Mouse (Mus musculus): ENCODE data around the gene Dntt. TPM values are rescaled to one million over a fixed set of nuclear protein-coding genes. Genes with fewer than 3 reads are reported as not detected.

Gene Dntt
- polyA plus RNA-seq, 1 experiment from 2014 or later: not detected

DNA sequence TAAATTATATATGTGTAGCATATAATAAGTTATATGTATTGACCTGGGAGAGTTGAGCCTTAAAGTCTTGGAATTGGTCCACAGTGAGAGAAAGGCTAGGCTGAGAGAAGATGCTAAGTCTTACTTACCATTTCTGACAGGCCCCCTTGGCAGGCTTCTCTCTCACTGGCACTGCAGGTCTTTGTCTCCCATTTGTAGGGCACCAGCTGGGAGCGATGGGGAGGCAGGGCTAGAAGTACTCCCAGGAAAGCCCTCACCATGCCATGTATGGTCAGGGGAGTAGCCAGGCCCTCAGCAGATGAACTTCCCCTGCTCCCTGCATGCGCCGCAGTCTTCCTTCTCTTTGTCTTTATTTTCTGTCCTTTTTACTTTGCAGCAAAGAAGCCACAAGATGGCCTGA is 47.8 kb downstream of the Dntt start, which contains the start of gene Opalin:
TSS of gene Opalin (minus strand) at position 208 of the 400 bp plus-strand sequence.
- ATAC-seq (ENCODE audit: low read depth): no peak
- Histone ChIP-seq H3K27ac (ENCODE audit: low read length) (no peak within 1 kb of the TSS), H3K27me3 (ENCODE audit: control insufficient read depth, insufficient read depth, low read depth, low read length) (no peaks in the 10 kb centered on the region), H3K4me3 (ENCODE audit: low read length) (no peak within 1 kb of the TSS), H3K9ac (ENCODE audit: low read length) (no peak within 1 kb of the TSS), H3K4me2 (ENCODE audit: low read depth, low read length) (no peak within 1 kb of the TSS), H3K4me1 (replicated peaks; ENCODE audit: control insufficient read depth, insufficient read depth, low read length) (no peaks in the 10 kb centered on the region), H3K36me3 (ENCODE audit: control insufficient read depth, insufficient read depth, low read length) (no peaks in the 10 kb centered on the region), H3K9me3 (ENCODE audit: control insufficient read depth, low read length) (no peaks in the 10 kb centered on the region)
- WGBS: 77% methylated on average over 3 of the region's 3 CpGs

DNA sequence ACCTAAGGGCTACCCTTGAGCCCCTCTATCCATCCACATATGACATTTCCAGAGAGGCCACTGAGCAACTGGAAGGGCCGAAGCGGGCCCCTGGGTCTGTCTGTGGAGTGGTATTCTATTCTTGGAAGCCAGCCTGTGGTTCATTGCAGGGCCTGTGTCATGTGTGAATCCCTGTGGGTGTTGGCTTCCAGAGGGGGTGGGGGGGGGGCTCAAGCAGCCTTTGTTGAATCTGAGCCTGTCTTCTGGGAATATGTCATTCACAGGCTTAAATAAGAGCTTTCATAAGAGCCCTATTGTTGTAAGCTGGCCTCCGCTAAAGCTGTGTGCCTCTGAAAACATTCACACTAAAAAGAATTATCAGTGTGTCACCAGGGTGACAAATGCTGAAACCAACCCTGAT is 52.5 kb downstream of the Dntt start:
- Histone ChIP-seq H3K27me3 (ENCODE audit: control insufficient read depth, insufficient read depth, low read depth, low read length) (no peaks in the 10 kb centered on the region), H3K36me3 (ENCODE audit: control insufficient read depth, insufficient read depth, low read length) (no peaks in the 10 kb centered on the region), H3K27ac (ENCODE audit: low read length) (no peak overlapping the region), H3K4me2 (ENCODE audit: low read depth, low read length) (no peak overlapping the region), H3K9me3 (ENCODE audit: control insufficient read depth, low read length) (no peaks in the 10 kb centered on the region), H3K9ac (ENCODE audit: low read length) (no peak overlapping the region), H3K4me1 (replicated peaks; ENCODE audit: control insufficient read depth, insufficient read depth, low read length) (no peaks in the 10 kb centered on the region), H3K4me3 (ENCODE audit: low read length) (no peak overlapping the region)
- WGBS: 64% methylated on average over 3 of the region's 3 CpGs
- no peak for ATAC-seq (ENCODE audit: low read depth)

GRCm38 (mm10) chr19:41083646-41084045 is 54.6 kb downstream of the Dntt start:
- H3K27ac ChIP-seq (ENCODE audit: low read length): no peak overlapping the region
- 81% methylated on average over 14 of the region's 14 CpGs for WGBS
- H3K4me3 ChIP-seq (ENCODE audit: low read length): no peak overlapping the region
- no peak for ATAC-seq (ENCODE audit: low read depth)
- H3K27me3 ChIP-seq (ENCODE audit: control insufficient read depth, insufficient read depth, low read depth, low read length): no peaks in the 10 kb centered on the region
- no peaks in the 10 kb centered on the region for H3K36me3 ChIP-seq (ENCODE audit: control insufficient read depth, insufficient read depth, low read length)
- no peaks in the 10 kb centered on the region for H3K4me1 ChIP-seq (replicated peaks; ENCODE audit: control insufficient read depth, insufficient read depth, low read length)
- no peak overlapping the region for H3K9ac ChIP-seq (ENCODE audit: low read length)
- H3K9me3 ChIP-seq (ENCODE audit: control insufficient read depth, low read length): no peaks in the 10 kb centered on the region
- no peak overlapping the region for H3K4me2 ChIP-seq (ENCODE audit: low read depth, low read length)

GRCm38 (mm10) chr19:41086289-41086688 is 57.2 kb downstream of the Dntt start:
- Histone ChIP-seq H3K36me3 (ENCODE audit: control insufficient read depth, insufficient read depth, low read length) (no peaks in the 10 kb centered on the region), H3K27me3 (ENCODE audit: control insufficient read depth, insufficient read depth, low read depth, low read length) (no peaks in the 10 kb centered on the region; the same call in 1 of the 2 replicates), H3K4me2 (ENCODE audit: low read depth, low read length) (no peak overlapping the region), H3K4me3 (ENCODE audit: low read length) (no peak overlapping the region), H3K4me1 (replicated peaks; ENCODE audit: control insufficient read depth, insufficient read depth, low read length) (no peaks in the 10 kb centered on the region), H3K9ac (ENCODE audit: low read length) (no peak overlapping the region), H3K27ac (ENCODE audit: low read length) (no peak overlapping the region), H3K9me3 (ENCODE audit: control insufficient read depth, low read length) (no peaks in the 10 kb centered on the region)
- peak; percentile 26; the same call in 1 of the 2 replicates for ATAC-seq (ENCODE audit: low read depth)
- 82% methylated on average over 6 of the region's 6 CpGs for WGBS

- 1% methylated on average over 2 of the region's 2 CpGs for WGBS
These were observed 57.6 kb downstream of the Dntt start for GRCm38 (mm10) chr19:41086700-41087099.

GRCm38 (mm10) chr19:41087901-41088300 is 58.8 kb downstream of the Dntt start:
- WGBS: 48% methylated on average over 4 of the region's 4 CpGs
- H3K4me3 ChIP-seq (ENCODE audit: low read length): no peak overlapping the region
- H3K36me3 ChIP-seq (ENCODE audit: control insufficient read depth, insufficient read depth, low read length): no peaks in the 10 kb centered on the region
- ATAC-seq (ENCODE audit: low read depth): no peak
- no peak overlapping the region for H3K9ac ChIP-seq (ENCODE audit: low read length)
- no peaks in the 10 kb centered on the region; the same call in 1 of the 2 replicates for H3K27me3 ChIP-seq (ENCODE audit: control insufficient read depth, insufficient read depth, low read depth, low read length)
- no peaks in the 10 kb centered on the region for H3K9me3 ChIP-seq (ENCODE audit: control insufficient read depth, low read length)
- no peak overlapping the region for H3K27ac ChIP-seq (ENCODE audit: low read length)
- no peaks in the 10 kb centered on the region for H3K4me1 ChIP-seq (replicated peaks; ENCODE audit: control insufficient read depth, insufficient read depth, low read length)
- H3K4me2 ChIP-seq (ENCODE audit: low read depth, low read length): no peak overlapping the region

More at GRCm38 (mm10) chr19:41086700-41087099, 57.6 kb downstream of the Dntt start:
- Histone ChIP-seq H3K27me3 (ENCODE audit: control insufficient read depth, insufficient read depth, low read depth, low read length) (no peaks in the 10 kb centered on the region; the same call in 1 of the 2 replicates), H3K4me1 (replicated peaks; ENCODE audit: control insufficient read depth, insufficient read depth, low read length) (no peaks in the 10 kb centered on the region), H3K9me3 (ENCODE audit: control insufficient read depth, low read length) (no peaks in the 10 kb centered on the region), H3K9ac (ENCODE audit: low read length) (no peak overlapping the region), H3K4me3 (ENCODE audit: low read length) (no peak overlapping the region), H3K4me2 (ENCODE audit: low read depth, low read length) (no peak overlapping the region), H3K36me3 (ENCODE audit: control insufficient read depth, insufficient read depth, low read length) (no peaks in the 10 kb centered on the region), H3K27ac (ENCODE audit: low read length) (no peak overlapping the region)
- peak; percentile 51 for ATAC-seq (ENCODE audit: low read depth)

- Histone ChIP-seq H3K4me2 (ENCODE audit: low read depth, low read length) (peak overlapping the region; percentile 32), H3K4me3 (ENCODE audit: low read length) (peak overlapping the region; percentile 7; the same call in 1 of the 2 replicates), H3K9me3 (ENCODE audit: control insufficient read depth, low read length) (no peaks in the 10 kb centered on the region), H3K9ac (ENCODE audit: low read length) (0 out of 2 replicates have a peak overlapping the region, but pooled peaks have one; percentile 11), H3K36me3 (ENCODE audit: control insufficient read depth, insufficient read depth, low read length) (no peaks in the 10 kb centered on the region), H3K4me1 (replicated peaks; ENCODE audit: control insufficient read depth, insufficient read depth, low read length) (no peaks in the 10 kb centered on the region), H3K27ac (ENCODE audit: low read length) (no peak overlapping the region), H3K27me3 (ENCODE audit: control insufficient read depth, insufficient read depth, low read depth, low read length) (no peaks in the 10 kb centered on the region; the same call in 1 of the 2 replicates)
- WGBS: 31% methylated on average over 18 of the region's 18 CpGs
- no peak for ATAC-seq (ENCODE audit: low read depth)
These were observed 59.4 kb downstream of the Dntt start for GRCm38 (mm10) chr19:41088491-41088890.

- no peaks in the 10 kb centered on the region; the same call in 1 of the 2 replicates for H3K27me3 ChIP-seq (ENCODE audit: control insufficient read depth, insufficient read depth, low read depth, low read length)
These were observed 60.8 kb downstream of the Dntt start for GRCm38 (mm10) chr19:41089833-41090232.

GRCm38 (mm10) chr19:41091901-41092300 is 62.8 kb downstream of the Dntt start:
- WGBS: 51% methylated on average over 2 of the region's 2 CpGs

More at GRCm38 (mm10) chr19:41089833-41090232, 60.8 kb downstream of the Dntt start:
- 8% methylated on average over 5 of the region's 5 CpGs for WGBS
- H3K4me1 ChIP-seq (replicated peaks; ENCODE audit: control insufficient read depth, insufficient read depth, low read length): no peaks in the 10 kb centered on the region
- no peak overlapping the region for H3K27ac ChIP-seq (ENCODE audit: low read length)
- no peaks in the 10 kb centered on the region for H3K36me3 ChIP-seq (ENCODE audit: control insufficient read depth, insufficient read depth, low read length)
- peak; percentile 32; the same call in 1 of the 2 replicates for ATAC-seq (ENCODE audit: low read depth)
- H3K4me3 ChIP-seq (ENCODE audit: low read length): no peak overlapping the region
- H3K4me2 ChIP-seq (ENCODE audit: low read depth, low read length): no peak overlapping the region
- no peak overlapping the region for H3K9ac ChIP-seq (ENCODE audit: low read length)
- H3K9me3 ChIP-seq (ENCODE audit: control insufficient read depth, low read length): no peaks in the 10 kb centered on the region

More at GRCm38 (mm10) chr19:41091901-41092300, 62.8 kb downstream of the Dntt start:
- Histone ChIP-seq H3K4me3 (ENCODE audit: low read length) (no peak overlapping the region), H3K4me2 (ENCODE audit: low read depth, low read length) (no peak overlapping the region), H3K27me3 (ENCODE audit: control insufficient read depth, insufficient read depth, low read depth, low read length) (no peaks in the 10 kb centered on the region; the same call in 1 of the 2 replicates), H3K4me1 (replicated peaks; ENCODE audit: control insufficient read depth, insufficient read depth, low read length) (no peaks in the 10 kb centered on the region), H3K27ac (ENCODE audit: low read length) (no peak overlapping the region), H3K9ac (ENCODE audit: low read length) (no peak overlapping the region), H3K36me3 (ENCODE audit: control insufficient read depth, insufficient read depth, low read length) (no peaks in the 10 kb centered on the region), H3K9me3 (ENCODE audit: control insufficient read depth, low read length) (no peaks in the 10 kb centered on the region)
- no peak for ATAC-seq (ENCODE audit: low read depth)
